Mouse (Mus musculus): ENCODE measurements around the gene Vmn1r207-ps. TPM values are rescaled to one million over a fixed set of nuclear protein-coding genes. Genes with fewer than 3 reads are reported as not detected.
"Not testable (repeated sequence)": the region's sequence is repeated elsewhere in the genome, so short reads cannot be mapped to it uniquely, and the experiment has no call there.

Gene Vmn1r207-ps
- under 1 TPM; 0.07 to 0.16 TPM for total RNA-seq (2021)

DNA sequence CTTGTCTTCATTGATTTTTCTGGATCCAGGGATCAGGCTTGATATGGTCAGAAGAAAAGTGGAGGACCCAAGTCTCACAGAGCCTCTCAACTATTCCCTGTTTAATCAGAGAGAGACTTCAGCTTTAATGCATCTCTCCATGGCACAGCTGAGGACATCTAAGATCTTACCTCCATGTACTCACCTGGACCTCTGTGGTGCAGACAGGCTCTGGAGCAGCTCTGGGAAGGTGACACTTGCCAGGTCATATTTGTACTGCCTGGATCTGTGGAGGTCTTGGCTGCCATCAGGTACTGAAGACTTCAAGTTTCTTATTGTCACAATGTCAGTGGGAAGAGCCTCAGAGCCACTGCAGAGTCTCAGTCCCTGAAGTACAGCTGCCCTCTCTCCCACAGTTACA lies at the start of gene Vmn1r207-ps:
Gene Vmn1r207-ps (minus strand): TSS at position 101 of the 400 bp plus-strand sequence.
- DNase-seq (ENCODE audit: low spot score in 2 of 2); intact Hi-C loops (cut with DNase I): not testable (repeated sequence)

DNA sequence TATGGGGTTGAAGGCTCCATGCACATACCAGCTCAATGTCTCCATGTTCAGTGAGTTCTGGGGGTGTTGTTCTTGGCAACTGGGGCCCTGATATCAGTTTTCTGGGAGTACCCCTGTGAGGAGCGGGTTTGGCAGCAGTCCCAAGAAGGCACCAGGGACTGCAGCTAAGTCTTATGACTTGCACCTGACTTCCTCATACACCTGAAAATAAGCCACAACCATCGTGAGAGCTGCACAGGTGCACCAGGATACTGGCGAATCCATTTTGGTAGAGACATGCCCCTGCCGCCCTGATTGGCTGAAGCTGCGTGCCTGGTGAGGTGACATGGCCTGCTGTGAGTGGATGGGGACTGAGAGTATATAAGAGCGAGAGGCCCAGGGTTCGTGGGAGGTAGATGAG lies 47.9 kb upstream of the Vmn1r207-ps start, which contains the start of gene Vmn1r208:
Gene Vmn1r208 (minus strand): TSS at position 101 of the 400 bp plus-strand sequence.
- intact Hi-C loops (cut with DNase I); DNase-seq (ENCODE audit: low spot score in 2 of 2): not testable (repeated sequence)

DNA sequence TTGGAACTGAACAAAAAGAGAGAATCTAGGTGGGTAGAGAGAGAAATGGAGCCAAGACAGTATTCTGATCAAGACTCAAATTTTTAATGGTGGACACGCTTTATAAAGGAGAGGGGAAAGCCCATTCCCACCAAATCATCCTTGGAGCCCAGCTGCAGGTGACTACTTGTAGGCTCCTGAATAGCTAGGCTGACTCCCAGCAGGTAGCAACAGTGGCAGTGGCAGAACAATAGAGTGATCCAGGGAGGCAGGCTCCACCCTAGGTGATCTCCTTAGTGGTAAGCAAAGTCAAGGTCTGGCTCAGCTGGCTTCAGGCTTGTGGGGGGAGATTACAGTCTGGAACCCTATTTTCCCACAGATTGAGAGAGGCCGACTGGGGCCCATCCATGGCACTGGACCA lies 42.2 kb upstream of the Vmn1r207-ps start:
- intact Hi-C loops (cut with DNase I); DNase-seq (ENCODE audit: low spot score in 2 of 2): not testable (repeated sequence)

GRCm38 (mm10) chr13:22747524-22747923 lies 18.1 kb upstream of the Vmn1r207-ps start:
- intact Hi-C loops (cut with DNase I), result no loop called here

DNA sequence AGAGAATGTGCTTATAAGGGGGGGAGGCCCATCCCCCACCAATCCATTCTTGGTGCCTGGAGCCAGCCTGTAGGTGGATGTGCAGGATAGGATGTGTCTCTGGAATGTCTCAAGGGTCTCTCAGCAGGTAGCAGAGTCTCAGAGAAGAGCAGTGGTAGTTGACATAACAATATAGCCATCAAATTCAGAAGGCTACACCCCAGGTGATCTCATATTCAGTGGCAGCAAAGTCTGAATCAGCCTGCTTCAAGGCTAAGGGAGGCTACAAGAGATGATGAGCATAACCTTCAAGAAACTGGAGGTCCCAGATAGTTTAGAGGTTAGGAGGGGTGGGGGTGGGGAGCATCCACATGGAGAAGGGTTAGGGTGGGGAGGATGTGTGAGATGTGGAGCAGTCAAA lies 22.5 kb downstream of the Vmn1r207-ps start:
- DNase-seq (ENCODE audit: low spot score in 2 of 2); intact Hi-C loops (cut with DNase I): not testable (repeated sequence)

More at GRCm38 (mm10) chr13:22747524-22747923, 18.1 kb upstream of the Vmn1r207-ps start:
- DNase-seq (ENCODE audit: low spot score in 2 of 2), result no peak

DNA sequence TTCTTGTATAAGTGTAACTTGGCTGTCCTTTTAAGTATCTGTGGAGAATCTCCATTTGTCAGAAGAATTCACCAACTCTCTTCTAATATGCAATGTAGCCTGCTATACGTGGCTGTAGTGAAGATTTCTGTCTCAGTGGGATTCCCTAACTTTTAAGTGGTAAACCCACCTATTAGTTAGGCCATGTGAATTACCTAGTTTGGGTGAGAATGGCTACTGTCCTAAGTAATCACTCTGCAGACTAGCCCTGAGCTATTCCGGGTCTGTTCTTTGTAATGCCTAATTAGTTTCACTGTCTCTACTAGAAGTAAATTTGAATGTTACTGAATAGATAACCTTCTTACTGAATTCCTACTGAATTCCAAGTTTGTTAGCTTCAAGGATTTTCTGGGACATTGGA lies 26.5 kb downstream of the Vmn1r207-ps start:
- intact Hi-C loops (cut with DNase I); DNase-seq (ENCODE audit: low spot score in 2 of 2): not testable (repeated sequence)

Other genes starting within 250 kb of the Vmn1r207-ps start
- under 1 TPM in 1 of 2 experiments, not detected in 1; 0.07 TPM for gene Vmn1r202, start 224.2 kb downstream of the Vmn1r207-ps start, total RNA-seq (2021)
- gene Vmn1r203, start 211.5 kb downstream of the Vmn1r207-ps start, total RNA-seq (2021), result not detected
- gene Vmn1r204, start 176.4 kb downstream of the Vmn1r207-ps start, total RNA-seq (2021), result not detected
- not detected for gene Vmn1r205, start 136.6 kb downstream of the Vmn1r207-ps start, total RNA-seq (2021)
- gene Vmn1r206, start 105.4 kb downstream of the Vmn1r207-ps start, total RNA-seq (2021), result under 1 TPM in 1 of 2 experiments, not detected in 1; 0.32 TPM
- not detected for gene Vmn1r208, start 47.8 kb upstream of the Vmn1r207-ps start, total RNA-seq (2021)
- not detected for gene Vmn1r209, start 80.1 kb upstream of the Vmn1r207-ps start, total RNA-seq (2021)
- gene Vmn1r210, start 101.7 kb upstream of the Vmn1r207-ps start, total RNA-seq (2021), result not detected
- gene Vmn1r211, start 127.9 kb upstream of the Vmn1r207-ps start, total RNA-seq (2021), result not detected
- gene Vmn1r212, start 154.6 kb upstream of the Vmn1r207-ps start, total RNA-seq (2021), result not detected